Mouse (Mus musculus) bone marrow, adult 2 months (tissue): Measurements from ENCODE around the gene Sh3pxd2a. TPM values are rescaled to one million over a fixed set of nuclear protein-coding genes. Genes with fewer than 3 reads are reported as not detected.

Experiments
- H3K27ac ChIP-seq: fragments of 200-500 bp; 2 replicates; pipeline ENCODE4 v1.5.1; 2012; ENCODE audit warnings: low read depth, mild to moderate bottlenecking, control low read depth, inconsistent platforms, low read length; ENCODE audit not compliant: control insufficient read depth, poor library complexity, insufficient read depth
- H3K4me1 ChIP-seq: fragments of 200-500 bp; 2 replicates; pipeline ENCODE4 v1.6.1; 2011; ENCODE audit warnings: low read length; ENCODE audit not compliant: control insufficient read depth, insufficient read depth
- H3K4me3 ChIP-seq: fragments of 200-500 bp; replicated peaks from 2 replicates; pipeline ENCODE3; 2011; ENCODE audit warnings: mild to moderate bottlenecking, low read depth, low read length, control low read depth; ENCODE audit not compliant: control insufficient read depth
- CTCF ChIP-seq: fragments of 200-500 bp; IDR thresholded peaks from 2 replicates; pipeline ENCODE4 v1.5.1; 2011; ENCODE audit warnings: low read length, control low read depth; ENCODE audit not compliant: control insufficient read depth, insufficient read depth
- POLR2A ChIP-seq: fragments of 200-500 bp; IDR thresholded peaks from 2 replicates; pipeline ENCODE4 v1.6.1; 2011; ENCODE audit warnings: low read depth, mild to moderate bottlenecking, control low read depth, low read length, borderline replicate concordance; ENCODE audit not compliant: control insufficient read depth
- WGBS: fragments of 180-500 bp; shearing (Covaris S2); methylation state at CpG from one replicate; pipeline ENCODE4 v1.1.7; 2018; 5-methylcytosine and 5-hydroxymethylcytosine counted together
- polyA plus RNA-seq: library from polyadenylated mRNA; stranded (reverse); fragments of >200 nt; gene quantifications from 2 replicates; pipeline ENCODE4 v1.2.4, GENCODE M21; 2011; ENCODE audit warnings: low replicate concordance; ENCODE audit not compliant: missing spikeins, insufficient read depth, insufficient read length

Sh3pxd2a gene
- 6.3 and 8.3 TPM in 2 replicates for polyA plus RNA-seq

DNA sequence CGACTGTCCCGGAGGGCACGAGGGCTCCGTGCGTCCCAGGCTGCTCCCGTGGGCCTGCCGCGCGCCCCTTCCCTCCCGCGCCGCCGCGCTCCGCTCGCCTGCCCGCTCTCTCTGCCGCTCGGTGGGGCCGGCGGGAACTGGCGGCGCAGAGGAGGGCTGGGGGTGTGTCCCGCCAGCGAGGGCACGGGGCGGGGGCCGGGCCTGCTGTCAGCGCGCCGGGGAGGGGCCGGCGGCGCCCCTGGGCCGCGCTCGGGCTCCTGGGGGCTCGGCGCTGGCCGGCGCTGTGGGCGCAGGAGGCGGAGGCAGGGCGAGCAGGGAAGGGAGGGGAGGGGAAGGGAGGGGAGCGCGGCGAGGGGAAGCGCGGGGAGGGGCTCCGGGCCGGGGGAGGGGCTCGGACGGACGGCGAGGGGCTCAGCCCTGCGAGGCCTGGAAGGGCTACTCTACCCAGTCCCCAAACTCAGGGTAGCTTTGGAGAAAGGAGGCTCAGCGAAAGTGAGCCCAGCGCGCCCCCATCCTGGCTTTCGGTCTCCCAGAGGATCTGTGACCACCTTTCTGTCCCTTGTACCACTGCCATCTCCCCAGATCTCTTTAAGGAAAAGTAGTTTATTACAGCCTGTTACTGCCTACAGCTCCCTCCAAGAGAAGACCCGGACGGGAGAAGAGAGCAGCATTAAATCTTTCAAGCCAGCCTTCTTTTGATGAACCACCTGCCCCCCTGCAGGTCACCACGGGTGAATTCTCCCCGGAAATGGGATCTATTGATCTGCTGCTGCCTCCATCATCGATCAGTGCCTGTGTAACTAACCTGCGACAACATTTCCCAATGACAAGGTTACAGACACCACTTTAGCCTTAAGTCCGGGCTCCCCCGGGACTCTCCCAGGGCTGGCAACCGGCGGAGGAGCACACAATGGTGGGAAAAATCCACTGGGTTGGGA is at the start of gene Sh3pxd2a:
TSS of gene Sh3pxd2a (minus strand) at position 98 of the 938 bp plus-strand sequence.
- Histone ChIP-seq H3K27ac (peak within 1 kb of the TSS; percentile 54; the same call in 1 of the 2 replicates), H3K4me3 (peak within 1 kb of the TSS; percentile 66), H3K4me1 (no peaks in the 10 kb centered on the region; the same call in 1 of the 2 replicates)
- 4% methylated on average over 65 of the region's 70 CpGs for WGBS
- TF ChIP-seq CTCF (no peak), POLR2A (no peak)

DNA sequence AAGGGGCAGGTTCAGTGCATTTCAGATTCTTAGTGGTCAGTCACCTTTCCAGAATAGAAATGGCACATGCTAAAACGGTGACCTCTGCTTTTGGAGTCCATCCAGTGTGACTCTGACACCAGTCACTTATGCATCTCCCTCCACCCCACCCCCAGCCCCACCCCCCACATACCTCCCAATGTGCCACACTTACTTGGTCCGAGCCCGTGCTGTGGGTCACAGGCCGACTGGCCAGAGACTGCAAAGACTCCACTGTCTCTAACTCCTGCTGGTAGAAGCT is 49.4 kb upstream of the Sh3pxd2a start:
- H3K27ac ChIP-seq, result no peak overlapping the region
- peaks cover 20% of the 10 kb centered on the region for H3K4me1 ChIP-seq
- TF ChIP-seq CTCF, result no peak
- no peak for TF ChIP-seq POLR2A
- 89% methylated on average over 4 of the region's 4 CpGs for WGBS
- no peak overlapping the region for H3K4me3 ChIP-seq

- H3K4me3 ChIP-seq, result no peak overlapping the region
- H3K27ac ChIP-seq, result no peak overlapping the region
- H3K4me1 ChIP-seq, result peaks cover 18% of the 10 kb centered on the region
- no peak for TF ChIP-seq POLR2A
- no peak for TF ChIP-seq CTCF
- WGBS, result 77% methylated on average over 21 of the region's 21 CpGs
These were observed 48.8 kb upstream of the Sh3pxd2a start for GRCm38 (mm10) chr19:47512794-47513617.

DNA sequence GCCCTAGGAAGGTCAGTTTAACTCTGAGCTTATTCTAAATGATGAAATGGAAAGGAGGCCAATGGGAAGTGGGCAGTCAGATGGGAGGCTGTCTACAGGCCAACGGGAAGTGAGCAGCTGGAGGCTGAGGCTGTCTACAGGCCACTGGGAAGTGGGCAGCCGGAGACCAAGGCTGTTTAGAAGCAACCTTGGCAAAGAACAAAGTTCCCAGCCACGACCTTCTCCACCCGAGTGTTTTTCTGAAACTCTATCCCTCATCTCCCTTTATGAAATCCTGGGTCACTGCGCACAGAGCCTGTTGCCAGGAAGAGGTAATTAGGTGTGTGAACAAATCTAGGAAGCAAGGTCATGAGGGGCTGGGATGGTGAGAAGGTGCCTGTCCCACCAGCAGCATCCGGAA is 47.8 kb upstream of the Sh3pxd2a start:
- peak overlapping the region; percentile 67 for H3K27ac ChIP-seq
- 40% methylated on average over 6 of the region's 6 CpGs for WGBS
- TF ChIP-seq POLR2A (0 out of 2 replicates have a peak, but pooled peaks have one; percentile 17), CTCF (no peak)
- H3K4me3 ChIP-seq, result no peak overlapping the region
- peaks cover 18% of the 10 kb centered on the region for H3K4me1 ChIP-seq

DNA sequence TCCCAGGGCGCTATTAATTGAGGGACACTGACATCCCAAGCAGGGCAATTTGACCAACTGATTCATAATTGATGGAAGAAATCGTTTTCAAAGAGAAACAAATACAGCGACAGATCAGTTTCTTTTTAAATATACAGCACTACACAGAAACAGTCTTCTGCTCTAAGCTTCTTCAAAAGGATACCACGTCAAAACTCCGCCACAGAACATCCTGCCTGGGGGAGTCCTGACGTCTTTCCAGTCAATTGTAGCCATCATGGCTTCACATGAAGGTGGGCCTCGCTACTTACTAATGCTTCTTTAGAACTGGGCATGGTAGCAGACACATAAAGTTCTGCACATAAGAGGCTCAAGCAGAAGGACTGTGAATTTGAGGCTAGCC is 47.1 kb upstream of the Sh3pxd2a start:
- TF ChIP-seq CTCF, result no peak
- no peak for TF ChIP-seq POLR2A
- Histone ChIP-seq H3K4me3 (no peak overlapping the region), H3K4me1 (peaks cover 18% of the 10 kb centered on the region), H3K27ac (peak overlapping the region; percentile 67)
- 15% methylated on average over 7 of the region's 7 CpGs for WGBS

DNA sequence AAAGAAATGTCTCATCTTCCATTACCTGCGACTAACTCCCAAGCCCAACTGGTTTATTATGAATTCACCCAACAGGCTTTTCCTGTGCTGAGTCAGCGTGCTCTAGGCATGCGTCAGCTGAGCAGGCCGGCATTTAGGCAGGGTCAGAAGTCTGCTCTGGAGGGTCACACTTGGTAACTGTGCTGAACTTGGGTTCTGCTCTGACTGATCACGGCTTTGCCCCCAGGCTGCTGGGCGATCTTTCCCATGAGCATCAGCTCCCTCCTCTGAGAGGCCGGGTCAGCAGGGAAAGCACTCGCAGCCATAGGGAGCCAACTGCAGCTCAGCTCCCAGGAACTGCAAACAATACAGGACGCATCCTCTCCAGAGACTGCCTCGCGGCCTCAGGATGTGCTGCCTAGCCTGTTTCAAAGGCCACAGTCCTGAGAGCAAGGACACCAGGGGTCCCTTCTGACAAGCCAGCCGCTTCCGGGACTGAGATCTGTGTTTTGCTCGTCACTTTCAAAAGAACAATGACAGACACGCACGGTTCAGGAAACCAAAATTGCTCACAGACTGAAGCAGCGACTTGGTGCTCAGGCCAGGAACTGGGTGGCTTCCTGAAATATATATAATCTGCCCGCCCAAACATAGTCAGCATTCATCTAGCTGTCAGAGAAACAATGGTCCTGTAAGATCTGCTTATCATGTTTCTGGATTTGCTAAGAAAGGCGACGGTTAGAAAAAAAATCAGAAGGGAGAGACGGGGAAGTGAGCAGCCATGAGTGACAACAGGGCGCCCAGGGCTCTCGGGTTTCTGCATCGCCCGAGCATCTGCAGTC is 46.5 kb upstream of the Sh3pxd2a start:
- H3K4me1 ChIP-seq, result peaks cover 18% of the 10 kb centered on the region
- peak overlapping the region; percentile 2 for H3K4me3 ChIP-seq
- TF ChIP-seq POLR2A (peak; percentile 53; the same call in 1 of the 2 replicates), CTCF (no peak)
- WGBS, result 4% methylated on average over 25 of the region's 25 CpGs
- H3K27ac ChIP-seq, result peak overlapping the region; percentile 67

DNA sequence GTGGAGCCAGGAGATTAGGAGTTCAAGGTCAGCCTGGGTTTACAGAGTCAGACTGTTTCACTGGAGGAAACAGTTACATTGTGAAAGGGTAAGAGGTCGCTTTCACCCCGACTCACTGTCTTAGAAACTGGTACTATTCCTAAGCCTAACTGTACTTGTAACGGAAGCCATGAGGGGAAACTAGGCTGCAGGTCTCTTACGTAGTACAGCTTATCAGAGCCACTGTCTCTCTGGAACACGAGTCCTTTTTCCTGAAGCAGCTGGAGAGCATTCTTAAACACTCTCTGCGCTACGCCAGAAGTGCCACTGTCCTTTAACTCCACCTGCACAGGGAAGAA is 45.9 kb upstream of the Sh3pxd2a start:
- TF ChIP-seq CTCF (no peak), POLR2A (no peak)
- 28% methylated on average over 7 of the region's 7 CpGs for WGBS
- Histone ChIP-seq H3K27ac (peak overlapping the region; percentile 67), H3K4me1 (peaks cover 18% of the 10 kb centered on the region), H3K4me3 (no peak overlapping the region)

DNA sequence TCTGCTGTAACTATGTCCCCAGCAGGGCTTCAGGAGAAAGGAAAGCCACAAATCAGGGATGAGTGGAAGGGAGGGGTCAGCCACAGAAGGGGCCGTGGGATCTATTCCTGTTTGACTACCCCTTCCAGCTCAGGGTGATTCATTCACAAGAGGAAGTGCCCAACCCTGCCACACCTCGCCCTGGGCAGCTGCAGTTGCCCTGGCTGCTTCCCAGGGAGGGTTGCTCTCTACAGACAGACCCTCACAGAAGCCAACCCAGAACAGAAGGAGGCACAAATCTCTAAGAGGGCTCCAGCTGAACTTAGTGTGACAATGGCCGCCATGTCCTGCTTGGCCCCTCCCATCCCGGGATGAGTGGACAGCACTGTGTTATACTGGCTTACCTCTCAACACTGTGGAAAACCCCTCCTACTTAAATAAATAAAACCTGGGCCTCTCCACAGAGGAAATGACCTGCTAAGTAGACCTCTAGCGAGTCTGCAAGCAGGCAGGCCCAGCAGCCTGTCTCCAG is 44.6 kb upstream of the Sh3pxd2a start:
- 12% methylated on average over 5 of the region's 5 CpGs for WGBS
- H3K4me3 ChIP-seq, result no peak overlapping the region
- peak overlapping the region; percentile 81 for H3K27ac ChIP-seq
- peaks cover 16% of the 10 kb centered on the region for H3K4me1 ChIP-seq
- TF ChIP-seq POLR2A (peak; percentile 24; the same call in 1 of the 2 replicates), CTCF (no peak)
